Mouse (Mus musculus) megakaryocyte, embryonic 14.5 days (primary cell): ENCODE results near the gene Gm39115. TPM values are rescaled to one million over a fixed set of nuclear protein-coding genes. Genes with fewer than 3 reads are reported as not detected.
"Not testable (repeated sequence)": the region's sequence is repeated elsewhere in the genome, so short reads cannot be mapped to it uniquely, and the experiment has no call there.

ENCODE experiments used
- H3K27me3 ChIP-seq: replicated peaks from 2 replicates; pipeline ENCODE3; 2012; ENCODE audit warnings: inconsistent platforms
- H3K36me3 ChIP-seq: replicated peaks from 2 replicates; pipeline ENCODE3; 2012; ENCODE audit warnings: low read length, inconsistent platforms, mixed read lengths
- H3K4me1 ChIP-seq: 2 replicates; pipeline ENCODE4 v1.6.1; 2012; ENCODE audit warnings: inconsistent platforms
- H3K4me3 ChIP-seq: replicated peaks from 2 replicates; pipeline ENCODE3; 2012; ENCODE audit warnings: moderate library complexity, mild to moderate bottlenecking, inconsistent platforms
- H3K9me3 ChIP-seq: 2 replicates; pipeline ENCODE4 v1.6.1; 2012; ENCODE audit warnings: inconsistent platforms
- FLI1 ChIP-seq: IDR thresholded peaks from 2 replicates; pipeline ENCODE4 v1.6.1; 2012; ENCODE audit warnings: low read length, inconsistent platforms, mixed read lengths
- GATA1 ChIP-seq: IDR thresholded peaks from 3 replicates; pipeline ENCODE4 v1.6.1; 2012; ENCODE audit warnings: mixed read lengths, low read length, inconsistent platforms, borderline replicate concordance
- polyA plus RNA-seq: library from polyadenylated mRNA; stranded (reverse); fragments of >175 nt; gene quantifications from 2 replicates; pipeline ENCODE4 v1.2.3, GENCODE M21; 2012; ENCODE audit warnings: low replicate concordance; ENCODE audit not compliant: insufficient read depth

Gene Gm39115
- polyA plus RNA-seq: not detected in 2 replicates

DNA sequence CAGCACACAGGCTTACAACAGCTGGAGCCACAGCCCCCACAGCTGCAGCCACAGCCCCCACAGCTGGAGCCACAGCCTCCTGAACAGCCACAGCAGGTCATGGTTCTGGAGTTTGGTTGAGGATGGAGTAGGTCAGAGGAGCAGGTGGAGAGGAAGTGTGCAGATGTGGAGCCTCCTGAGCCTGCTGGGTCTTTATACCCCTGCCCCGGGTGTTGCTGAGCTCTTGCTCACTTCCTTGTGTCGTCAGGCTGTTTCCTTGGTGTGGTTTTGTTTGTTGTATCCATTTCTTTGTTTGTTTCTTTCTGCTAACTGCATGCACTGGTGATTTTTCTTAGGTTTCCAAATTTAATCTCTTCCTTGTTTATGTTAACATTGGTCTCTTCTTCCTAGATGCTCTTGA is at the start of gene Gm39115:
Gm39115 (minus strand) TSS at position 101 of the 400 bp plus-strand sequence.
- not testable (repeated sequence) for H3K9me3 ChIP-seq, H3K4me3 ChIP-seq, H3K36me3 ChIP-seq, H3K4me1 ChIP-seq
- H3K27me3 ChIP-seq: peaks cover 34% of the 10 kb centered on the region

DNA sequence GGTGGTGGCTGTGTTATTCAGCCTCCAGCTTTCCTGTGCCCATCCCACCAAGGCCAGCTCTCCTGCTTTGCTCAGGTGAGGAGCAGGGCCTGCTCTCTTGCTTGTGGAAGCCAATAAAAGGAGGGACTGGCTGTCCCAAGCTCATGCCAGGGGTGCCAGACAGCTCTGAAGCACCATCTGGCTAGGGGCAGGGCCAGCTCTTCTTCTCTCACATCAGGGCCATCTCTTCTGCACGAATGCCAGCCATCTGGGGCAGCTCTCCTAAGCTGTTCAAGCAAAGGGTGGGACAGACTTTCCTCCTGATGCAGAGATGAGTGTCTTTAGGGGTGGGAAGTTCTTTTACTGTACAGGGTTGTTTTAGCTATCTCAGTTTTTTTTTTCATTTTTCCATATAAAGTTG is 45.2 kb upstream of the Gm39115 start:
- H3K4me1 ChIP-seq: no peaks in the 10 kb centered on the region
- H3K36me3 ChIP-seq: no peaks in the 10 kb centered on the region
- H3K4me3 ChIP-seq: no peak overlapping the region
- TF ChIP-seq GATA1: no peak
- no peak for TF ChIP-seq FLI1
- H3K27me3 ChIP-seq: peaks cover 17% of the 10 kb centered on the region
- H3K9me3 ChIP-seq: peaks cover 9% of the 10 kb centered on the region

DNA sequence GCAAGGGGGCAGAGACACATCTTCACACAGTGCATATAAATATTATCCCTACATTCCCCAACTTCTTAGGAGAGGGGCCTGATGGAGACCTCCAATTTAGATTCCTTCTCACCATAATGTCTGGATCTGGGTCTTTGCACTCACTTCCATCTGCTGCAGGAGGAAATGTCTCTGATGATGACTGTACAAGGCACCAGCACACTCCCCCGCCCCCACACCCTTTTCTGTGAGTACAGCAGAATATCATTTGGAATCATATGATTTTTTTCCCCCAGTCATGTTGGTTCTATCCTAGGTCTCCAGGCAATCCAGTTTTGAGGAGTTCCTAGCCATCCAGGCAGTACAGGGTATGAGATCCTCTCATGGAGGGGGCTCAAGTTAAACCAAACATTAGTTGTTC is 42.9 kb upstream of the Gm39115 start:
- H3K36me3 ChIP-seq: no peaks in the 10 kb centered on the region

GRCm38 (mm10) chr7:142175905-142176304 is 40.1 kb upstream of the Gm39115 start, which contains the start of gene Krtap5-2:
TSS of gene Krtap5-2 (minus strand) at chr7:142176005.
- peaks cover 13% of the 10 kb centered on the region for H3K9me3 ChIP-seq
- not testable (repeated sequence) for H3K36me3 ChIP-seq, H3K4me3 ChIP-seq, H3K4me1 ChIP-seq
- peaks cover 29% of the 10 kb centered on the region for H3K27me3 ChIP-seq

More for the DNA sequence above, 42.9 kb upstream of the Gm39115 start:
- Histone ChIP-seq H3K4me1 (no peaks in the 10 kb centered on the region), H3K4me3 (no peak overlapping the region), H3K27me3 (peaks cover 14% of the 10 kb centered on the region), H3K9me3 (peaks cover 13% of the 10 kb centered on the region)
- no peak for TF ChIP-seq GATA1
- TF ChIP-seq FLI1: no peak

- no peak for TF ChIP-seq GATA1
- TF ChIP-seq FLI1: no peak
- no peak overlapping the region for H3K4me3 ChIP-seq
Measured at GRCm38 (mm10) chr7:142169836-142170235, 34.0 kb upstream of the Gm39115 start.

GRCm38 (mm10) chr7:142165639-142166038 is 29.8 kb upstream of the Gm39115 start, which contains the start of gene Gm4553:
TSS of gene Gm4553 (minus strand) at chr7:142165739.
- H3K4me3 ChIP-seq, H3K36me3 ChIP-seq, H3K9me3 ChIP-seq, H3K4me1 ChIP-seq: not testable (repeated sequence)
- peaks cover 28% of the 10 kb centered on the region for H3K27me3 ChIP-seq

More at GRCm38 (mm10) chr7:142169836-142170235, 34.0 kb upstream of the Gm39115 start:
- Histone ChIP-seq H3K4me1 (no peaks in the 10 kb centered on the region), H3K9me3 (no peaks in the 10 kb centered on the region), H3K27me3 (peaks cover 31% of the 10 kb centered on the region), H3K36me3 (no peaks in the 10 kb centered on the region)

- peaks cover 41% of the 10 kb centered on the region for H3K27me3 ChIP-seq
- TF ChIP-seq GATA1 (no peak), FLI1 (no peak)
- H3K4me1 ChIP-seq: no peaks in the 10 kb centered on the region
- no peaks in the 10 kb centered on the region for H3K36me3 ChIP-seq
- H3K4me3 ChIP-seq: no peak overlapping the region
- H3K9me3 ChIP-seq: peaks cover 3% of the 10 kb centered on the region; the same call in 1 of the 2 replicates
Measured at GRCm38 (mm10) chr7:142159366-142159765, 23.5 kb upstream of the Gm39115 start.

- Histone ChIP-seq H3K27me3 (peaks cover 33% of the 10 kb centered on the region), H3K9me3 (peaks cover 13% of the 10 kb centered on the region)
- not testable (repeated sequence) for H3K4me3 ChIP-seq, H3K36me3 ChIP-seq, H3K4me1 ChIP-seq
Measured at GRCm38 (mm10) chr7:142157013-142157412, 21.2 kb upstream of the Gm39115 start, which contains the start of gene Gm29735. TSS of gene Gm29735 (minus strand) at chr7:142157113.

DNA sequence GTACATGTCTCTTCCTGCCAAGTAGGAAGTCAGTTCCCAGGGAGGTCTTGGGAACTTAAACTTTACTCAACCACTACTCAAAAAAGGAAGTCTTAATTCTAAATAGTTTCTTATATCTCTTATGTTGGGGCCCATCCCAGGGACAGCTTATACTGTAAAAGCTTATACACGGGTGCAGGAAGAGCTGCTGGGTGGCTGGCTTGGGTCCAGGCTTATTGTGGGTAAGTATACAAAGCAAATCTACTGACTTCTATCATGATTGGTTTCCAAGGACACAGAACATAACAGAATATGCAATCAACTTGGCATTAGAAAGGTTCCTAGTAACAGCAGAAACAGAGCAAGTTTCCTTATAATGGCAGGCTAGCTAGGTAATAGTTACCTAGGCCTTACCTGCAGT is 19.5 kb upstream of the Gm39115 start:
- Histone ChIP-seq H3K4me3 (no peak overlapping the region), H3K36me3 (no peaks in the 10 kb centered on the region), H3K9me3 (peaks cover 28% of the 10 kb centered on the region), H3K27me3 (peaks cover 42% of the 10 kb centered on the region), H3K4me1 (no peaks in the 10 kb centered on the region)
- TF ChIP-seq FLI1 (no peak), GATA1 (no peak)

DNA sequence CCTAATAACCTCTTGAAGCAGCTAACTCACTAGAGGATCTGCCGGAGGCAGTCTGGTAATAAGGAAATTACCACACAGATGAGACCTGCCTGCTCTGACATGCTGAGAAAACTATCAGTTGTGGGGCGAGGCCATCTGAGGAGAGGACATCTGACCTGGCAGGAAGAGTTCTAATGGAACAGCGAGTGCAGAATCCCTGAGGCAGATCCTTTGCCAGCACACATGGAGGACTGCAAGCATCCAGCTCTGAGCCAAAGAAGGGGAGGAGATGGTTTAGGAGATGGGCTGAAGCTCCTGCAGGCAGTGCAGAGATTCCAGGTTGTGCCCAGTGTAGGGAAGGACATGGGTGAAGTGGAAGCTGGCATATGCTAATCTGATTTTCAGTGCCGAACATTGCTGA is 16.4 kb upstream of the Gm39115 start:
- TF ChIP-seq GATA1 (no peak), FLI1 (no peak)

GRCm38 (mm10) chr7:142148633-142149032 is 12.8 kb upstream of the Gm39115 start:
- Histone ChIP-seq H3K4me1 (peaks cover 4% of the 10 kb centered on the region), H3K9me3 (peaks cover 28% of the 10 kb centered on the region), H3K27me3 (peaks cover 41% of the 10 kb centered on the region), H3K36me3 (no peaks in the 10 kb centered on the region), H3K4me3 (no peak overlapping the region)
- TF ChIP-seq GATA1: no peak
- TF ChIP-seq FLI1: no peak

More for the DNA sequence above, 16.4 kb upstream of the Gm39115 start:
- H3K27me3 ChIP-seq: peaks cover 32% of the 10 kb centered on the region
- no peaks in the 10 kb centered on the region for H3K4me1 ChIP-seq
- H3K36me3 ChIP-seq: no peaks in the 10 kb centered on the region
- peaks cover 34% of the 10 kb centered on the region for H3K9me3 ChIP-seq
- no peak overlapping the region for H3K4me3 ChIP-seq
